Mouse (Mus musculus) cerebellum, adult (tissue): ENCODE measurements around the gene Plekho2.

Experiments
- ATAC-seq: cut with Nextera tagmentation; 2 replicates; pipeline ENCODE4 v1.9.2; 2017; ENCODE audit warnings: mild to moderate bottlenecking, moderate library complexity, mixed read lengths; ENCODE audit not compliant: insufficient number of reproducible peaks, low FRiP score, low TSS enrichment

The Plekho2 gene

GRCm38 (mm10) chr9:65587270-65587572, 7.4 kb upstream of the Plekho2 start:
- ATAC-seq = no peak

DNA sequence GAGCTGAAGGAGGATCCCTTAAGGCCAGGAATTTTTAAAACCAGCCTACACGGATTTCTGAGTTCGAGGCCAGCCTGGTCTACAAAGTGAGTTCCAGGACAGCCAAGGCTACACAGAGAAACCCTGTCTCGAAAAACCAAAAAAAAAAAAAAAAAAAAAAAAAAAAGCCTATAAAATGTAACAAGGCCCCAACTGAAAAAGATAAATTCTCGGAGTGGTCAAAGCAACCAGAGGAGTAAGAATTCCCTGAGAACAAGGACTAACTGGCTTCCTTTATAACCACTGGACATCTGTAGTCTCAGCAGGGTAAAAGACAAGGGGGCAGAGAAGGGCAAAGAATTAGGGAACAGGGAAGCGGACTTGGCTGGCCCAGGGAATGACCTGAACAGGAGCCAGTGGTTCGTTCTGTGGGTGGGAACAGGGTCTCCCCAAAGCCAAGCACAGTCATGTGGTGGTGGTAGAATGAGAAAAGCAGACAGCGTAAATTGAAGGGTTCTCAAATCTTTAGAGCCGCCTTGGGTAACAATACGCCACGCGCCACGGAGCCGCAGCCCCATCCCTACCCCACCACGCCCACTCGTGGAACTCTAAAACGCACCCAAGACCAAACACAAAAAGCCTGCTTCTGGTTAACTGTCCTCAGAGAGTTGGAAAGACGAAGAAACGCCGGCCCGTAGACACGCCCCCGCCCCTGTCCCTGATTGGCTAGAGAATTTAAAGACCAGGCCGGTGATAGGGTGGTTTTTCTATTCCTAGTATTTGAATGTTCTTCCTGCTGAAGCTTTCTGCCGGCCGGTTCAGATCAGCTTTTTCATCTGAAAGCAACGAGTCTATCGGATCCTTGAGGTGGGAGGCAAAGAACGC, 6.8 kb upstream of the Plekho2 start, which contains the start of gene Pif1:
Gene Pif1 (plus strand): TSS at position 755 of the 864 bp plus-strand sequence.
- peak; percentile 40; the same call in 1 of the 2 replicates for ATAC-seq

- no peak for ATAC-seq
These were observed 3.2 kb upstream of the Plekho2 start for GRCm38 (mm10) chr9:65583045-65583444.

DNA sequence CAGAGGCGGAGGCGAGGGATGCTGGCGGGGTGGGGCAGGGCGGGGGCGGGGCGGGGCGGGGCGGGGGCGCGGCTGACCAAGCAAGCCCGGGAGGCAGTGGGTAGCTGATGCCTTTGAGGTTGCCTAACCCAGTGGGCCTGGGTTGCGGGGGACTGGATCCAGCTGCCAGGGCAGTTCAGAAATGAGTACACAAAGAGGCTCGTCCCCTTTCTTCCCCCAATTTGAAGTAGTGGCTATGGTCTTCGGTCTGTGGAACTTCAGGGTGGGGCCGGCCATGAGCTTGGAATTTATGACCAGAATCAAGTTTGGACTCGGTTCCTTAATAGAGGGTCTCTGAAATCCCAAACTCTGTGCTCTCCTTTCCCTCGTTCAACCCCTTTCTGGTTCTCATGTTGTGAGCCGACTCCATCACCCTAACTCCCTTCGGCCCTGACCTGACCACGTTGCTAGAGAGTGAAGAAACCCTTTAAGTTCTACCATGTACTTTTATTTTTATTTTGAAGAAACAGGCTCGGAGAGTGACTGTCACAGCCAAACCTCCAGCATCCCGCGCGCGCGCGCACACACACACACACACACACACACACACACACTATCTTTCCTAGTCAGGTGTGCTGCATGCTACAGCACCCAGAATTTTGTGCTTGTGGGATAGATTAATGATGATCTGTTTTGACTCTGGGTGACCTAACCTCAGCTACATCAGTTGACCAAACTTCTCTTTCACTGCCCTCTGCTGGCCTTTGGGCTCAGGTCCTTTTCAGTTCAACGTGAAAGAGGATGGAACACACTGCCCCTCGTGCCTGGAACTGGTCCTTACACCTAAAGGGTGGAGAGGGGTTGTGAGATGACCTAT, 789 bp upstream of the Plekho2 start:
- ATAC-seq = peak; percentile 68

DNA sequence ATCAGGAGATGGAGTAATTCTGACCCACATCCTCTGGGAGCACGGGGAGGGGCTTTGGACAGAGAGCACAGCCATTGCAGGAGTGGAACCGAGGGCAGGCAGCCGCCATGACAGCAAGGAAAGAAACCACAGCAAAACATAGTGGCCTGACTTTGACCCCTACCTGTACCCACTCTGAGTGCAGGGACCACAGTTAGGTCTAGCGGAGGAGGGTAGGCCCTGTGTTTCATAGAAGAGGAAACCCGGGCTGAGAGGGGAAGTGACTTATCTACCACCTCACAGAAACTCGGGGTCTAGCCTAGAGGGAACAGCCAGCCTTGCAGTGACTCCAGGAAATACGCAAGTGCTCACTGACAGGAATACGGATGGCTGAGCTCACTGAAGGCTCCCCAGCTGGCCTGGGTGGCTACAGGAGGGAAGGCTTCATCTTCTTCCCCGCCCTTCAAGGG, 1.0 kb downstream of the Plekho2 start:
- no peak for ATAC-seq

DNA sequence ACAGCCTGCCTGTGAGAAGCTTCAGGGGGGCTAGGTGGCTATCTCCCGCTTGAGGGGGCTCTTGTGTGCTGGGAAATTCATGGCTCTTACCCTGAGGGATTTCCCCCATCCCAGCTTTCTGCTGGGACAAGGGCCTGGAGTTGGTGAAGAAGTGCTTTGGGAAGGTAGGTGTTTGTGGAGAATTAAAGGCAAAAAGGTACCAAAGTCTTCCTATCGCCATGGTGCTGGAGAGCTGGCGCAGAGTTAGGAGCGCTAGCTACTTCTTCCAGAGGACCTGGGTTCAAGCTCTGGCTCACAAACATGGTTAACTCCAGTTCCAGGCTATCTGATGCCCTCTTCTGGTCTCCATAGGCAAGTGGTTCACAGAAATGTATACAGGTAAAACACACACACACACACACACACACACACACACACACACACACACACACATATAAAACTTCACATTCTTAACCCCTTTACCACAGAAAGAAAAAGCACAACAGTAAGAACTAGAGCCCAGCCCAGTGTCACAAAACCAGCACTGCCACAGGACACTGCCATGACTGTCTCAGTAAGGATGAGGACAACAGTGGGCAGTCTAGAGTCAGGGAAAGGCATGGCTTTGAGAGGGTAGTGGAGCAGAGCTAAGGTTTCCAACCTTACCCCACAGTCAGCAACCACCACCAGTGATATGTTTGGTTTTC, 2.2 kb downstream of the Plekho2 start:
- ATAC-seq = no peak

DNA sequence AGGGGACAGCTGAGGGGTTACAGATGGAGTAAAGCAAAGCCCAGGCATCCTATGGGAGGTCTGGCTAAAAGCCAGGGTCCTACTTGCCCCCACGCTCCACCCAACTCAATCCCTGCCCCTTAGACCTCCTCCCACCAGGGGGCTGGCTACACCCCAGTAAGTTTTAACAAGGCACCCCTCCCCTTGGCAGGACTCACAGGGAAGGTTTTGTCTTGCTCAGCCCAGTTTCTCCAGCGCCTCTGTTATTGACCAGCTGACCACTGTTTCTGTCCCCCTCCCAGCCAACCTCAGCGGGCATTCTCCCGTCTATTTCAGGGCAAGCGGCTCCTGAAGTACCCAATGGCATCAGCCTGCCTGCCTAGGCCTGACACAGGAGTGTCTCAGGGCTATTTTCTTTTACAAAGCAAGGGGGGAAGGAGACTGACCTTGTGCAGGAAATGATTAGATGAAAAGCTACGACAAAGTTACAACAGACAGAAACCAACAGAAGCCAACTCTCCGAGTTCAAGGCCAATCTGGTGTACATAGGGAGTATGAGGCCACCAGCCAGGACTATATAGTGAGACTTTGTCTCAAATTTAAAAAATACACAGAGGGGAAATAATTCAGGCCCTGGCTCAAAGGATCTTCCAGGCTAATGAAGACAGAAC, 2.9 kb downstream of the Plekho2 start:
- no peak for ATAC-seq

- no peak for ATAC-seq
These were observed 4.2 kb downstream of the Plekho2 start for GRCm38 (mm10) chr9:65575393-65576196.

GRCm38 (mm10) chr9:65574513-65575392, 5.1 kb downstream of the Plekho2 start:
- ATAC-seq = no peak

DNA sequence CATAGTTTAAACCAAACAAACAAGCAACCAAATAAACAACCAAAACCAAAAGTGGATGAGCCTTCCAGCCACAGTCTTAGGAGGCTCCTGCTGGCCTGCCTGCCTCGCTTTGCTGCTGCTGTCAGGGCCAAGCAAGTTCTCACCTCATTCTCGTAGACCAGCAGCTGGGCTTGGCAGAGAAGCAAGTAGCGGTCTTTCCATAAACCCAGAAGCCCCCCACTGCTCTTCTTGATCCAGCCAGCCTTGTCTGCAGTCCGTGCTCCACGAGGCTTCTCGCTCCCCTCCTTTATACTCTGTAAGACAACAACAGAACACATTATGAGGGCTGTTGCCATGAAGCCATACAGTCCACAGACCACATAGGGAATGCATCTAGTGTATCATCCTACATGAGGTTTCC, 7.0 kb downstream of the Plekho2 start:
- no peak for ATAC-seq

DNA sequence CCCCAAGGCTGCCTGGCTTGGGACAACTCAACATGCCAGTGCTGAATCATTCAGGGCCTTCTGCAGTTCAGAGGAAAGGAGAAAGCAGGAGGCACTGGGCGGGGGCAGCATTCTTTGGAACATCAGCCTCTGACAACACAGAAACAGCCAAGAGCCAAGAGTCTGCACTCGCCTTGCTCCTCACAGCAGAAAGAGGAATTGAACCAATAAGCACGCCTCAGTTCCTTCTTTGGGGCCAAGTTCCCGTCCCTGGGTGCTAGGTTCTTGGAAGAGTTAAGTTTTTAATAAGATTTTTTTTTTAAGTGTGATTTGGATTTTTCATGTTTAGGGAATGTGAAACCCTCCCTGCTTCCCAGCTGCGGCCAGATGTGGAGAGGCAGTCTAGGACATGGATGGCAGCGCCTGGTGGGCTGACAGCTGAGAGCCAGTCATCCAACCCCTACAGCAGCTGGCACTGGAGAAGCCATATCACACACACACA, 10.3 kb downstream of the Plekho2 start:
- ATAC-seq = no peak

DNA sequence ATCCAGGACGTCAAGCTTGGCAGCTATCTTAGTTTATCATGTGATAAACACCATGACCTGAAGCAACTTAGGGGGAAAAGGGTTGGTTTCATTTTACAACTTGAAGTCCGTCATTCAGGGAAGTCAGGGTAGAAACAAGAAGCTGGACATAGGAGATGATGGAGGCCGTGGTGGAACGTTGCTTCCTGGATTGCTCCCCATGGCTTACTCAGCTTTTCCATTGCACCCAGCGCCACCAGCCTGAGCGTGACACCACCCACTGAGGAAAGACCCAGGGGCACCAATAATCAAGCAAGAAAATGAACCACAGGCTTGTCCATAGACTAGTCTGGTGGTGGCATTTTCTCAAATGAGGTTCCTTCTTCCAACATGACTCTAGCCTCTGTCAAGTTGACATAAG, 11.1 kb downstream of the Plekho2 start:
- no peak for ATAC-seq

DNA sequence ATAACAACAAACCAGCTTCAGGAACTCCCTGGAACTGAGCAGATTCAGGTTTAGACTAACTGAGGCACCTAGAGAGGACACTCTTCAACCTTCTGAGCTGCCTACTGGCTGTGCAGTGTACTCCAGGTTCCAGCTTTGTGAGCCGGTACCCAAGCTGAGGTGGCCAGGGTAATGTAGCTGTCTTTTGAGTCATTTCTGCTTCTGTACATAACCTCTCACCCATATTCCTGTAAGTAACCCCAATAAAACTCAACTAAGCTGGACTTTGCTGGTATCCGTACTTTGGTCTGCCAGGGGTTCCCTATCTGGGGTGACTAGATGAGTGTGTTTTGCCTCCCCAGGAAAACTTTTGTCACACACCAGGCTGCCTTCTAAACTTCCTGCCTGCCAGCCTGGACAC, 15.1 kb downstream of the Plekho2 start:
- no peak for ATAC-seq

DNA sequence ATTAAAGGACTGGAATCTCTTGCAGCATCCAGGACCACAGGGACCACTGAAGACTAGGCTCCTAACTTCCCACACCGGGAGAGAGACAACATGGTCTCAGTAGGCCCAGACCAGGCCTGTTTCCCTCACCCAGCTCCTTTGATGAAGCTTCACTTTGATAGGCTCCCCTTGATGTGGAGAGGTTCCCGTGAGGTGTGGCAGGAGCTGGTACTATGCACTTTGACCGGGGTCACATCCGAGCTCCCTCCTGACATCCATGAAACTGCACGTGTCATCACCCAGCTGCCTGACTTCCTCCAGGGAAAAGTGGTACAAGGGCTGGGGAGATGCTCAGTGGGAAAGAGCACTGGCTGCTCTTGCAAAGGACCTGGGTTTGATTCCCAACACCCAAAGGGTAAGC, 16.8 kb downstream of the Plekho2 start:
- no peak for ATAC-seq

DNA sequence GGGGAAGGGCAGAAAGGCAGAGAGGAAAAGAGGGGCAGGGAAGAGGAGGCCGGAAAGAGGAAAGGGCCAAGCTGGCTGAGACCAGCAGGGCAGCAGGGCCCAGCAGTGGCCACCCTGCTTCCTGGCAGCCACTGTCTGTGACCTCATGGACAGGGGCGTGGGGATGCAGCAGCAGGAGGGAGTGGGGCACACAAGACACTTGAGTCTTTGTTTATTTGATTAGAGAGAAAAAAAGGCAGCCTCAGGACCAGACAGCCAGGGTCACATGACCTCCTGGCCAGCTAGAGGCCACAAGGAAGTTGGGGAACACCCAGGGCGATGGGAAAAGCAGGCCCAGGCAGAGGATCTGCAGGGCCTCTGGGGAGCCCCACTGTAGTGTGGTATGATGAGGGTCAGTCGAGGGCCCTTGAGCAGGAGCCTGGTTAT, 17.7 kb downstream of the Plekho2 start:
- peak; percentile 45; the same call in 1 of the 2 replicates for ATAC-seq

GRCm38 (mm10) chr9:65561016-65561415, 18.8 kb downstream of the Plekho2 start:
- no peak for ATAC-seq

DNA sequence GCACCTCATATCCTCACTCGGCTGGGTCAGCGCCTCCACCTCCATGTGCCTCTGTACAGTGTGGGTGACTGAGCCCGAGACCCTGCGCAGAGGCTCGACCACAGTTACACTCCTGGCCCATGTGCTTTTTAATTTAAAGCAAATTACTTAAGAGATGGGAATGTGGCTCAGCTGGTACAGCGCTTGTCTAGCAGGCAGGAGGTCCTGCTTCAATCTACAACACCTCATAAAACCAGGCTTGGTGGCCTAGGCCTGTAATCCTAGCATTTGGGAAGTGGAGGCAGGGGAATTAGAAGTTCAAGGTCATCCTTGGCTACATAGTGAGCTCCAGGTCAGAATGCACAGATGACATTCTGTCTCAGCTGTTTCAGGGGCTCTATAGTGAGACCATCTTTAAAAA, 21.0 kb downstream of the Plekho2 start:
- no peak for ATAC-seq

DNA sequence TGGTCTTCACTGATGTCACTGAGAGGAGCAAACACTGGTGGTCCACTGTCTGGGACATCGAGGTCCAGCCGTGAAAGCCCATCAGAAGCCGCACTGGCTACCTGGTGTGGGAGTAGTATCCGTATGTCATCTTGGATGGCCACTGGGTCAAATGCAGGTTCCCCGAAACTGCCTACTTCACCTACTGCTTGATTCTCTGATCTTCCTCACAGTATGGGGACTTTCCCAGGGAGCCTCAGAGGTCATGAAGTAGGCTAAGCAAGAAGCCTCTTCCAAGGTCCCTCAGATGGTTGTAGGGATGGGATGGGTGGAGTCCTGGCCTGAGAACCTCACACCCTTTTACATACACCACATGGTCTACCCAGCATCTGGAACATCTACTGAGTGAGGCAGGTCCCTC, 22.9 kb downstream of the Plekho2 start:
- no peak for ATAC-seq
